Mouse (Mus musculus): Measurements from ENCODE around the gene Cavin3.

DNA sequence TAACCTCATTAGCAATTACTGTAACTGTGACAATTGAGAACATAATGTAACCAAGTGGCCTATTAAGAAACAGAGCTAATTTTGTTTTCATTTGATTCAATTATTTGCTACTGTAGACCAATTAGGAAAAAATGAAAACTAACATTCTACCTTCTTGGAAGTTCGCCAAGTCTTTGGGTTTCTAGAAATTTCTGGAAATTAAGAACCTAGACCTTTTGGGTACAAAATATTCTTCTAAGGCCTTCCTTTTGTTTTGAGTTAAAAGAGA lies 4.7 kb downstream of the Cavin3 start:
- TF ChIP-seq CTCF (IDR thresholded peaks at IDR 0.05; ENCODE audit: control insufficient read depth, insufficient read depth, insufficient replicate concordance, low read depth, low read length) (no peak), POLR2A (IDR thresholded peaks at IDR 0.05; ENCODE audit: control insufficient read depth, low read depth, low read length) (no peak)
